ENCODE assay signal across 18 mouse cellular contexts in the genomic region with DNA sequence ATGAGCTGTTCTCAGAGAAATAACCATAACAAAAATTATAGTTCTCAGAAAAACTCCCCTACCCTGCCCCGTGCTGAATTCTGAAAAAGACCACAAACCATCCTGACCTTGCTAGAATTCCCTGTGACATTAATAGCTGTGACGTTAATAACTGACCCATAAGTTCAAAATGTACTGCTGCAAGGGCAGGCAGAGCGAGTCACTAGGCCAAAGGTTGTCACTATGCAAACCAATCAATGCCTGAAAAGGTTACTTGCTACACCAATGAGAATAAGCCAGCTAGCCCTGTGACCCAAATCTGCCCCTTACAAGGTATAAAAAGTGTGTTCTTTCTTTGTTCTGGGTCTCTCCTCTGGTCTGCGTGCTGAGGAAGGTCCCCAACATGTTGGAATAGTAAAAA. TPM values are rescaled to one million over a fixed set of nuclear protein-coding genes. Genes with fewer than 3 reads are reported as not detected.
DNase-seq lines count a peak whose midpoint lies in the region; ATAC-seq and TF ChIP-seq lines count a peak whose summit lies in the region.
"Had no signal": no experiment of that assay in that cellular context is flagged by ENCODE, and none has a peak within 500 bp of the region (broad histone marks: within the 10 kb centered on the region; RNA-seq: fewer than 3 reads in every experiment).

No protein-coding gene starts in this region.

- H3K36me3 ChIP-seq in liver, adult 2 months (ENCODE audit: control insufficient read depth, insufficient read depth, low read length), result no peaks in the 10 kb centered on the region
- H3K36me3 ChIP-seq in liver, postnatal 0 days (replicated peaks; ENCODE audit: insufficient read depth, low read length), result no peaks in the 10 kb centered on the region
- H3K36me3 ChIP-seq in liver, embryonic 11.5 days (ENCODE audit: control insufficient read depth, insufficient read depth, low read length), result no peaks in the 10 kb centered on the region
- H3K36me3 ChIP-seq: G1E had no signal

- no peak overlapping the region for H3K4me2 ChIP-seq in liver, postnatal 0 days (ENCODE audit: low read depth, low read length)
- no peak overlapping the region for H3K4me2 ChIP-seq in liver, embryonic 11.5 days

- no peak for TF ChIP-seq EP300 in liver, postnatal 0 days (IDR thresholded peaks at IDR 0.05; ENCODE audit: low read depth)

- H3K9me3 ChIP-seq in liver, postnatal 0 days (ENCODE audit: low read length), result no peaks in the 10 kb centered on the region
- H3K9me3 ChIP-seq in liver, embryonic 11.5 days (ENCODE audit: control insufficient read depth, low read length), result no peaks in the 10 kb centered on the region

- peak; percentile 51; the same call in 1 of the 2 replicates for ATAC-seq in liver, postnatal 0 days
- no peak for ATAC-seq in liver, embryonic 11.5 days (replicated peaks; ENCODE audit: low FRiP score)
- ATAC-seq: activated CD4-positive, CD25-positive, alpha-beta regulatory T cell, adult 4 months; CD4-positive, CD25-positive, alpha-beta regulatory T cell, adult 4 months; Patski had no signal

- peak; percentile 57 for DNase-seq in liver, adult 2 months (ENCODE audit: extremely low read depth, low read depth, low spot score)
- no peak for DNase-seq in liver
- DNase-seq in liver, postnatal 0 days, result no peak
- no peak for DNase-seq in liver, embryonic 11.5 days (ENCODE audit: low spot score)
- DNase-seq: adrenal gland, adult 2 months; adrenal gland, adult 8-10 months; adrenal gland, postnatal 10 days; adrenal gland, postnatal 14 days; adrenal gland, postnatal 25 days; adrenal gland, postnatal 36 days; B cell, adult 2 months; cerebellum, adult 11 months; cerebellum, adult 11-12 months; cerebellum, adult 18-20 months had no signal

- 51% methylated on average over 4 of the region's 4 CpGs for WGBS in liver, adult 2 months
- whole genome bisulfite sequencing in liver, postnatal 0 days (ENCODE audit: insufficient replicate concordance), result 75% methylated on average over 4 of the region's 4 CpGs
- 79% methylated on average over 4 of the region's 4 CpGs for WGBS in liver, embryonic 11.5 days

- H3K27me3 ChIP-seq in liver, adult 2 months (ENCODE audit: control insufficient read depth, insufficient read depth, low read length), result no peaks in the 10 kb centered on the region
- H3K27me3 ChIP-seq in liver, postnatal 0 days (ENCODE audit: insufficient read depth, low read length), result peaks cover 11% of the 10 kb centered on the region
- peaks cover 14% of the 10 kb centered on the region for H3K27me3 ChIP-seq in liver, embryonic 11.5 days (replicated peaks; ENCODE audit: control insufficient read depth, insufficient read depth, low read length)
- H3K27me3 ChIP-seq: Patski had no signal

- H3K27ac ChIP-seq in liver, adult 2 months (replicated peaks; ENCODE audit: insufficient read depth, low read depth, low read length), result no peak overlapping the region
- no peak overlapping the region for H3K27ac ChIP-seq in liver, postnatal 0 days (ENCODE audit: low read depth)
- H3K27ac ChIP-seq in liver, embryonic 11.5 days (ENCODE audit: low read depth, low read length), result no peak overlapping the region

- no peak for TF ChIP-seq CTCF in liver, adult 2 months (IDR thresholded peaks at IDR 0.05; ENCODE audit: low read depth, low read length)
- TF ChIP-seq CTCF in liver, postnatal 0 days (IDR thresholded peaks at IDR 0.05; ENCODE audit: low read depth), result no peak

- TF ChIP-seq POLR2A in liver, adult 2 months (IDR thresholded peaks at IDR 0.05; ENCODE audit: extremely low read depth, insufficient read depth, low read length), result no peak

- peaks cover 11% of the 10 kb centered on the region for H3K4me1 ChIP-seq in liver, adult 2 months (ENCODE audit: control insufficient read depth, insufficient read depth, low read length)
- H3K4me1 ChIP-seq in liver, postnatal 0 days (ENCODE audit: insufficient read depth), result peaks cover 3% of the 10 kb centered on the region
- no peaks in the 10 kb centered on the region for H3K4me1 ChIP-seq in liver, embryonic 11.5 days (replicated peaks; ENCODE audit: control insufficient read depth, insufficient read depth, low read length)

- H3K79me2 ChIP-seq in liver, adult 2 months (ENCODE audit: control insufficient read depth, insufficient read depth, low read length), result peaks cover 5% of the 10 kb centered on the region; the same call in 1 of the 2 replicates

- H3K9ac ChIP-seq in liver, adult 2 months (ENCODE audit: low read depth, low read length), result no peak overlapping the region
- H3K9ac ChIP-seq in liver, postnatal 0 days (replicated peaks), result no peak overlapping the region
- H3K9ac ChIP-seq in liver, embryonic 11.5 days (ENCODE audit: low read depth, low read length), result no peak overlapping the region

- H3K4me3 ChIP-seq in liver, adult 2 months (ENCODE audit: insufficient read depth, low read depth, low read length), result no peak overlapping the region
- H3K4me3 ChIP-seq in liver, postnatal 0 days (ENCODE audit: low read depth, low read length), result no peak overlapping the region
- H3K4me3 ChIP-seq in liver, embryonic 11.5 days (ENCODE audit: low read depth, low read length), result no peak overlapping the region

RNA-seq across cellular contexts. Expression of gene AW011738, which starts 5.8 kb away (rescaled TPM):
- 2.5 and 3.0 TPM in 2 replicates for total RNA-seq in liver, adult 2 months (2014; rRNA removed)
- 1.7 and 3.7 TPM in 2 replicates for polyA plus RNA-seq in liver, adult 2 months (2012; rRNA removed)
- 1.7 and 1.9 TPM in 2 replicates for polyA plus RNA-seq in liver, postnatal 0 days (2015; fragmentation: Nextera tagmentation; extraction: Ambion mirVana)
- polyA plus RNA-seq in liver, embryonic 11.5 days (2014; fragmentation: Nextera tagmentation; extraction: Ambion mirVana), result 0.08 and 0.73 TPM in 2 replicates
- polyA plus RNA-seq: G1E had no signal

RNA-seq across cellular contexts. Expression of gene Perm1, which starts 6.8 kb away (rescaled TPM):
- total RNA-seq in liver, adult 2 months (2014; rRNA removed), result 0.07 and 0.09 TPM in 2 replicates
- polyA plus RNA-seq in liver, adult 2 months (2012; rRNA removed), result 0.04 TPM in 1 of 2 replicates, not detected in the other
- 0.08 and 0.19 TPM in 2 replicates for polyA plus RNA-seq in liver, postnatal 0 days (2015; fragmentation: Nextera tagmentation; extraction: Ambion mirVana)
- polyA plus RNA-seq in liver, embryonic 11.5 days (2014; fragmentation: Nextera tagmentation; extraction: Ambion mirVana), result 0.25 TPM in 2 replicates
- polyA plus RNA-seq: G1E had no signal

RNA-seq across cellular contexts. Expression of gene Isg15, which starts 8.3 kb away (rescaled TPM):
- 14.2 and 20.7 TPM in 2 replicates for total RNA-seq in liver, adult 2 months (2014; rRNA removed)
- polyA plus RNA-seq in liver, adult 2 months (2012; rRNA removed), result 26.8 and 44.3 TPM in 2 replicates
- 33.0 and 39.8 TPM in 2 replicates for polyA plus RNA-seq in liver, postnatal 0 days (2015; fragmentation: Nextera tagmentation; extraction: Ambion mirVana)
- polyA plus RNA-seq in liver, embryonic 11.5 days (2014; fragmentation: Nextera tagmentation; extraction: Ambion mirVana), result 0.47 and 0.51 TPM in 2 replicates

RNA-seq across cellular contexts. Expression of gene Agrn, which starts 11.6 kb away (rescaled TPM):
- 10.4 and 13.8 TPM in 2 replicates for total RNA-seq in liver, adult 2 months (2014; rRNA removed)
- polyA plus RNA-seq in liver, adult 2 months (2012; rRNA removed), result 20.5 and 33.2 TPM in 2 replicates
- polyA plus RNA-seq in liver, postnatal 0 days (2015; fragmentation: Nextera tagmentation; extraction: Ambion mirVana), result 4.4 and 5.2 TPM in 2 replicates
- polyA plus RNA-seq in liver, embryonic 11.5 days (2014; fragmentation: Nextera tagmentation; extraction: Ambion mirVana), result 31.6 and 35.5 TPM in 2 replicates

RNA-seq across cellular contexts. Expression of gene Plekhn1, which starts 25.8 kb away (rescaled TPM):
- 6.9 TPM in 2 replicates for total RNA-seq in liver, adult 2 months (2014; rRNA removed)
- 12.1 and 18.5 TPM in 2 replicates for polyA plus RNA-seq in liver, adult 2 months (2012; rRNA removed)
- 2.0 and 2.3 TPM in 2 replicates for polyA plus RNA-seq in liver, postnatal 0 days (2015; fragmentation: Nextera tagmentation; extraction: Ambion mirVana)
- polyA plus RNA-seq in liver, embryonic 11.5 days (2014; fragmentation: Nextera tagmentation; extraction: Ambion mirVana), result 9.1 and 11.8 TPM in 2 replicates

Comparison
In these comparisons a context has a peak if more than half of its experiments do, and no peak if none do; other contexts are left out.
1. RNA of gene Isg15, which starts 8.3 kb away (polyA plus RNA-seq): 26.8 to 44.3 TPM in liver, adult 2 months and 33.0 to 39.8 TPM in liver, postnatal 0 days; 0.47 to 0.51 TPM in liver, embryonic 11.5 days; every median in the first group is over 10 times any median in the second.